Mouse (Mus musculus) megakaryocyte, embryonic 14.5 days (primary cell): ENCODE results near the gene Ugt2a2. TPM values are rescaled to one million over a fixed set of nuclear protein-coding genes. Genes with fewer than 3 reads are reported as not detected.
"Not testable (repeated sequence)": the region's sequence is repeated elsewhere in the genome, so short reads cannot be mapped to it uniquely, and the experiment has no call there.

ENCODE experiments used
- H3K27me3 ChIP-seq: replicated peaks from 2 replicates; pipeline ENCODE3; 2012; ENCODE audit warnings: inconsistent platforms
- H3K36me3 ChIP-seq: replicated peaks from 2 replicates; pipeline ENCODE3; 2012; ENCODE audit warnings: low read length, inconsistent platforms, mixed read lengths
- H3K4me1 ChIP-seq: 2 replicates; pipeline ENCODE4 v1.6.1; 2012; ENCODE audit warnings: inconsistent platforms
- H3K4me3 ChIP-seq: replicated peaks from 2 replicates; pipeline ENCODE3; 2012; ENCODE audit warnings: moderate library complexity, mild to moderate bottlenecking, inconsistent platforms
- H3K9me3 ChIP-seq: 2 replicates; pipeline ENCODE4 v1.6.1; 2012; ENCODE audit warnings: inconsistent platforms
- FLI1 ChIP-seq: IDR thresholded peaks from 2 replicates; pipeline ENCODE4 v1.6.1; 2012; ENCODE audit warnings: low read length, inconsistent platforms, mixed read lengths
- GATA1 ChIP-seq: IDR thresholded peaks from 3 replicates; pipeline ENCODE4 v1.6.1; 2012; ENCODE audit warnings: mixed read lengths, low read length, inconsistent platforms, borderline replicate concordance
- polyA plus RNA-seq: library from polyadenylated mRNA; stranded (reverse); fragments of >175 nt; gene quantifications from 2 replicates; pipeline ENCODE4 v1.2.3, GENCODE M21; 2012; ENCODE audit warnings: low replicate concordance; ENCODE audit not compliant: insufficient read depth

The Ugt2a2 gene
- polyA plus RNA-seq, 1 experiment = not detected

- Histone ChIP-seq H3K27me3 (no peaks in the 10 kb centered on the region), H3K4me3 (no peak overlapping the region), H3K9me3 (no peaks in the 10 kb centered on the region), H3K36me3 (no peaks in the 10 kb centered on the region), H3K4me1 (no peaks in the 10 kb centered on the region)
- TF ChIP-seq FLI1 (no peak), GATA1 (no peak)
Observed at GRCm38 (mm10) chr5:87455519-87455918, 26.5 kb downstream of the Ugt2a2 start.

GRCm38 (mm10) chr5:87452514-87452913, 29.5 kb downstream of the Ugt2a2 start:
- not testable (repeated sequence) for H3K4me1 ChIP-seq, H3K4me3 ChIP-seq, H3K9me3 ChIP-seq, H3K27me3 ChIP-seq, H3K36me3 ChIP-seq

GRCm38 (mm10) chr5:87436264-87436663, 45.8 kb downstream of the Ugt2a2 start:
- Histone ChIP-seq H3K9me3 (no peaks in the 10 kb centered on the region), H3K27me3 (no peaks in the 10 kb centered on the region), H3K4me3 (no peak overlapping the region), H3K36me3 (no peaks in the 10 kb centered on the region), H3K4me1 (no peaks in the 10 kb centered on the region)
- TF ChIP-seq FLI1 (no peak), GATA1 (no peak)

- TF ChIP-seq FLI1 (no peak), GATA1 (no peak)
- Histone ChIP-seq H3K27me3 (no peaks in the 10 kb centered on the region), H3K4me1 (no peaks in the 10 kb centered on the region)
Observed at GRCm38 (mm10) chr5:87425676-87426075, 56.4 kb downstream of the Ugt2a2 start.

GRCm38 (mm10) chr5:87424041-87424440, 58.0 kb downstream of the Ugt2a2 start, which contains the start of gene Ugt2b38:
Gene Ugt2b38 (minus strand): TSS chr5:87424203.
- H3K9me3 ChIP-seq, H3K4me1 ChIP-seq, H3K27me3 ChIP-seq, H3K36me3 ChIP-seq, H3K4me3 ChIP-seq: not testable (repeated sequence)

More at GRCm38 (mm10) chr5:87425676-87426075, 56.4 kb downstream of the Ugt2a2 start:
- H3K9me3 ChIP-seq = no peaks in the 10 kb centered on the region
- H3K36me3 ChIP-seq = no peaks in the 10 kb centered on the region
- H3K4me3 ChIP-seq = no peak overlapping the region

Other genes starting within 250 kb of the Ugt2a2 start
- gene Ugt2b37, start 227.5 kb downstream of the Ugt2a2 start, polyA plus RNA-seq = not detected in 2 replicates
- not detected in 2 replicates for gene Ugt2a3, start 145.1 kb downstream of the Ugt2a2 start, polyA plus RNA-seq
- gene Ugt2b38, start 58.1 kb downstream of the Ugt2a2 start, polyA plus RNA-seq = not detected in 2 replicates
- gene Gm43638, start 4.5 kb upstream of the Ugt2a2 start, polyA plus RNA-seq = not detected in 2 replicates
- not detected in 2 replicates for gene Ugt2a1, start 8.6 kb upstream of the Ugt2a2 start, polyA plus RNA-seq
- gene Sult1b1, start 55.9 kb upstream of the Ugt2a2 start, polyA plus RNA-seq = not detected in 2 replicates
- not detected in 2 replicates for gene Sult1d1, start 86.8 kb upstream of the Ugt2a2 start, polyA plus RNA-seq
- not detected in 2 replicates for gene Sult1e1, start 109.3 kb upstream of the Ugt2a2 start, polyA plus RNA-seq
- gene Csn1s1, start 183.9 kb upstream of the Ugt2a2 start, polyA plus RNA-seq = not detected in 2 replicates
- gene Csn2, start 217.4 kb upstream of the Ugt2a2 start, polyA plus RNA-seq = not detected in 2 replicates